Mouse (Mus musculus) hindbrain, postnatal 0 days (tissue): Measurements from ENCODE around the gene Rassf8. TPM values are rescaled to one million over a fixed set of nuclear protein-coding genes. Genes with fewer than 3 reads are reported as not detected.

Experiments
- ATAC-seq: fragments of 200-750 bp; cut with Nextera tagmentation; 2 replicates; pipeline ENCODE4 v1.8.0; 2017; ENCODE audit warnings: mild to moderate bottlenecking, moderate TSS enrichment, moderate library complexity
- DNase-seq: peaks from one replicate; pipeline ENCODE4 v3.0.0-alpha.2; 2015; ENCODE audit warnings: low spot score
- H3K27ac ChIP-seq: fragments of 300-500 bp; sonication (generic); 2 replicates; pipeline ENCODE4 v1.5.1; 2014; ENCODE audit warnings: mild to moderate bottlenecking
- H3K27me3 ChIP-seq: fragments of 300-500 bp; sonication (generic); 2 replicates; pipeline ENCODE4 v1.6.1; 2014; ENCODE audit warnings: low read length, mixed read lengths; ENCODE audit not compliant: insufficient read depth
- H3K36me3 ChIP-seq: fragments of 300-500 bp; sonication (generic); 2 replicates; pipeline ENCODE4 v1.6.1; 2014; ENCODE audit warnings: low read length, mixed read lengths; ENCODE audit not compliant: insufficient read depth
- H3K4me1 ChIP-seq: fragments of 300-500 bp; sonication (generic); 2 replicates; pipeline ENCODE4 v1.6.1; 2014; ENCODE audit warnings: antibody characterized with exemption, low read length, mixed read lengths; ENCODE audit not compliant: insufficient read depth
- H3K4me2 ChIP-seq: fragments of 300-500 bp; sonication (generic); 2 replicates; pipeline ENCODE4 v1.6.1; 2014; ENCODE audit warnings: low read depth, mild to moderate bottlenecking, low read length, moderate library complexity, mixed read lengths
- H3K4me3 ChIP-seq: fragments of 300-500 bp; sonication (generic); 2 replicates; pipeline ENCODE4 v1.5.1; 2014; ENCODE audit warnings: low read length
- H3K9ac ChIP-seq: fragments of 300-500 bp; sonication (generic); replicated peaks from 2 replicates; pipeline ENCODE4 v1.6.1; 2014; ENCODE audit warnings: mild to moderate bottlenecking, low read length, moderate library complexity, mixed read lengths
- H3K9me3 ChIP-seq: fragments of 300-500 bp; sonication (generic); 2 replicates; pipeline ENCODE4 v1.6.1; 2016; ENCODE audit warnings: low read length, mixed read lengths
- CTCF ChIP-seq: IDR thresholded peaks from 2 replicates; pipeline ENCODE4 v1.5.1; 2016; ENCODE audit warnings: antibody characterized with exemption, control low read depth, low read depth
- WGBS: fragments of 180-500 bp; shearing (Covaris S2); extraction: QIAGEN DNeasy Blood & Tissue Kit; methylation state at CpG from one replicate; pipeline ENCODE4 v1.1.7; 2014; 5-methylcytosine and 5-hydroxymethylcytosine counted together
- polyA plus RNA-seq: library from polyadenylated mRNA; unstranded; fragments of >200 nt; fragmentation: Nextera tagmentation; extraction: Ambion mirVana; gene quantifications from 2 replicates; pipeline ENCODE4 v1.2.1, GENCODE M21; 2015
- total RNA-seq: library from RNA; depleted of rRNA; stranded (reverse); fragments of >200 nt; gene quantifications from 2 replicates; pipeline ENCODE4 v1.2.3, GENCODE M21; 2014

The Rassf8 gene
- total and polyA plus RNA-seq, 2 experiments from 2014 or later = 6.5 to 18.6 TPM

DNA sequence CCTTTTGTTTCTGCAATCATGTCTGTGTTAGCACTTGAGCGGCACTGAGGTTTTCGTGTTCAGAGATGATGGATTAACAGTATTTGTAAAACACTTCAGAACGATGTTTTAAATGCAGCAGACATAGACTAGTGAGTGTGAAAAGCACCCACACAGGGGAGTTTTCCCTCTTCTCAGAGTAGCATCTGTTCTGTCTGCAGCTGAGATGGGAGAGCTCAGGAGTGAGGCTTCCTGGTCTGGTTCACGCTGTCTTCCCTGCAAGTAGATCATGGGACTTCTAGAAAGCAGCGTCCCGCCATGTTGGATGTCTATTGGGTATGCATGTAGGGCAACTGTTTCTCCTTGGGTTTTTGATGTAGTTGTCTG lies 10.1 kb downstream of the Rassf8 start:
- WGBS = 68% methylated on average over 6 of the region's 6 CpGs

GRCm38 (mm10) chr6:145757346-145757745 lies 10.8 kb downstream of the Rassf8 start:
- WGBS = 80% methylated on average over 3 of the region's 3 CpGs
- H3K36me3 ChIP-seq = no peaks in the 10 kb centered on the region
- no peaks in the 10 kb centered on the region for H3K9me3 ChIP-seq
- H3K27me3 ChIP-seq = no peaks in the 10 kb centered on the region
- TF ChIP-seq CTCF = no peak
- no peak overlapping the region for H3K4me2 ChIP-seq
- DNase-seq (no peak), ATAC-seq (no peak)
- H3K27ac ChIP-seq = no peak overlapping the region
- no peak overlapping the region for H3K4me3 ChIP-seq
- H3K9ac ChIP-seq = no peak overlapping the region
- H3K4me1 ChIP-seq = peaks cover 7% of the 10 kb centered on the region; the same call in 1 of the 2 replicates

More for the DNA sequence above, 10.1 kb downstream of the Rassf8 start:
- no peak for DNase-seq
- Histone ChIP-seq H3K9me3 (no peaks in the 10 kb centered on the region), H3K27me3 (no peaks in the 10 kb centered on the region), H3K4me2 (no peak overlapping the region), H3K4me1 (peaks cover 7% of the 10 kb centered on the region; the same call in 1 of the 2 replicates), H3K36me3 (no peaks in the 10 kb centered on the region), H3K4me3 (no peak overlapping the region), H3K27ac (no peak overlapping the region), H3K9ac (no peak overlapping the region)
- TF ChIP-seq CTCF = no peak
- ATAC-seq = no peak

DNA sequence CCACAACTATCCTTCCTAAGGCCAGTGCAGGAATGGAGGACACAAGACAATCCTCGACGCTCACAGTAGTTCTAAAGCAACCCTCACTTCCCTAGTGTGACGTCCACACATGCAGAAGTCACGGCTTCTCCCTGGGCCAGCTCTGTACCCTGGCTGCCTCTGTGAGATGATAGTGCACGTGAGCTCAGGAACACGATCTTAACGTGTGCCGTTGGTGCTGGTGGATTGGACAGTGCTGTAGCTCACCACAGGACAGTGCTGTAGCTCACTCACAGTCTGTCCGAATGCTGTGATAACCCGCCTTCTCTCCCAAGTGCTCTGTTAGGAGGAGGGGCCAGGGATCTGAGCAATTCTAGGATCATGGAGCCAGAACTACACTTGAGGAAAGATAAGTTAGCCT lies 12.1 kb downstream of the Rassf8 start:
- TF ChIP-seq CTCF = no peak
- no peak for ATAC-seq
- WGBS = 79% methylated on average over 10 of the region's 10 CpGs

DNA sequence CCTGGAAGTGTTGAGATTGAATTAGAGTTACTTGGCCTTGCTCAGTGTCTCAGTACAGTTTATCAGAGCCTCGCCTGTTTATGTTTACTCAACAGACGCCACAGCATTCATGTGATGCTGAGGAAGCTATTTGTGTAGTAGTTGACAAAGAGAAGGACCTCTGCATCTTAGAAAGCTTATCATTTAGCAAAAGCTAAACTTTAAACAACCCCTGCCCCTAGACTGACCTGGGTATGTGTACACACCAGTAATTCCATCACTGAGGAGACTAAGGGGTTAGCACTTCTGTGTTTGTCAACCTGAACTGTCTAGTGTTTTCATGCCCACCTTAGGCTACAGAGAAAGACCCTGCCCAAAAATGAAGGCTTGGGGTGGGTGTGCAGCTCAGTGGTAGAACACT lies 12.9 kb downstream of the Rassf8 start:
- Histone ChIP-seq H3K27me3 (no peaks in the 10 kb centered on the region), H3K9me3 (no peaks in the 10 kb centered on the region), H3K4me3 (no peak overlapping the region), H3K27ac (no peak overlapping the region), H3K36me3 (no peaks in the 10 kb centered on the region), H3K9ac (no peak overlapping the region), H3K4me1 (peaks cover 7% of the 10 kb centered on the region; the same call in 1 of the 2 replicates), H3K4me2 (no peak overlapping the region)
- no peak for TF ChIP-seq CTCF
- 85% methylated on average over 2 of the region's 2 CpGs for WGBS
- DNase-seq (no peak), ATAC-seq (no peak)

More for the DNA sequence above, 12.1 kb downstream of the Rassf8 start:
- Histone ChIP-seq H3K27ac (no peak overlapping the region), H3K9me3 (no peaks in the 10 kb centered on the region), H3K4me2 (no peak overlapping the region), H3K9ac (no peak overlapping the region), H3K27me3 (no peaks in the 10 kb centered on the region), H3K36me3 (no peaks in the 10 kb centered on the region), H3K4me1 (peaks cover 7% of the 10 kb centered on the region; the same call in 1 of the 2 replicates), H3K4me3 (no peak overlapping the region)
- no peak for DNase-seq

- ATAC-seq = no peak
These were observed 13.9 kb downstream of the Rassf8 start for GRCm38 (mm10) chr6:145760246-145761016.

GRCm38 (mm10) chr6:145761151-145761935 lies 14.8 kb downstream of the Rassf8 start:
- H3K4me3 ChIP-seq = no peak overlapping the region
- DNase-seq (no peak), ATAC-seq (no peak)
- no peak for TF ChIP-seq CTCF
- H3K27ac ChIP-seq = no peak overlapping the region
- H3K9ac ChIP-seq = no peak overlapping the region
- no peaks in the 10 kb centered on the region for H3K9me3 ChIP-seq
- no peak overlapping the region for H3K4me2 ChIP-seq
- H3K36me3 ChIP-seq = no peaks in the 10 kb centered on the region
- peaks cover 7% of the 10 kb centered on the region; the same call in 1 of the 2 replicates for H3K4me1 ChIP-seq
- 76% methylated on average over 3 of the region's 3 CpGs for WGBS
- no peaks in the 10 kb centered on the region for H3K27me3 ChIP-seq

More at GRCm38 (mm10) chr6:145760246-145761016, 13.9 kb downstream of the Rassf8 start:
- no peak for DNase-seq
- no peaks in the 10 kb centered on the region for H3K9me3 ChIP-seq
- H3K4me3 ChIP-seq = no peak overlapping the region
- no peaks in the 10 kb centered on the region for H3K27me3 ChIP-seq
- no peak overlapping the region for H3K9ac ChIP-seq
- H3K27ac ChIP-seq = no peak overlapping the region
- peaks cover 7% of the 10 kb centered on the region; the same call in 1 of the 2 replicates for H3K4me1 ChIP-seq
- no peak for TF ChIP-seq CTCF
- H3K4me2 ChIP-seq = no peak overlapping the region
- no peaks in the 10 kb centered on the region for H3K36me3 ChIP-seq
- WGBS = 79% methylated on average over 4 of the region's 4 CpGs
